Mouse (Mus musculus) right cerebral cortex, postnatal 36 days (tissue): ENCODE results near the gene Gda.

Experiments used
- DNase-seq, 2 experiments: peaks; one replicate each; pipeline ENCODE4 v3.0.0; 2022; ENCODE audit warnings: low spot score in 2 of 2, mixed read lengths in 1 of 2

Gene Gda

GRCm38 (mm10) chr19:21473345-21473744 is at the start of gene Gda:
Gda (minus strand) TSS chr19:21473445.
- DNase-seq = no peak

- no peak for DNase-seq
These were observed 47.0 kb upstream of the Gda start for GRCm38 (mm10) chr19:21520280-21520679.

GRCm38 (mm10) chr19:21510116-21510515 is 36.9 kb upstream of the Gda start:
- no peak for DNase-seq

- no peak for DNase-seq
These were observed 34.5 kb upstream of the Gda start for GRCm38 (mm10) chr19:21507561-21508232.

- DNase-seq = no peak
These were observed 33.9 kb upstream of the Gda start for GRCm38 (mm10) chr19:21507133-21507532.

GRCm38 (mm10) chr19:21504716-21505115 is 31.5 kb upstream of the Gda start:
- no peak for DNase-seq

- no peak for DNase-seq
These were observed 26.2 kb upstream of the Gda start for GRCm38 (mm10) chr19:21499394-21499983.

- no peak for DNase-seq
These were observed 22.6 kb upstream of the Gda start for GRCm38 (mm10) chr19:21495817-21496216.

- no peak for DNase-seq
These were observed 20.7 kb upstream of the Gda start for GRCm38 (mm10) chr19:21493807-21494521.

GRCm38 (mm10) chr19:21491391-21491790 is 18.1 kb upstream of the Gda start:
- DNase-seq = no peak

- DNase-seq = no peak
These were observed 14.1 kb upstream of the Gda start for GRCm38 (mm10) chr19:21487124-21487944.

GRCm38 (mm10) chr19:21482096-21482495 is 8.9 kb upstream of the Gda start:
- DNase-seq = no peak

- DNase-seq = no peak
These were observed 7.8 kb upstream of the Gda start for GRCm38 (mm10) chr19:21481031-21481430.

- no peak for DNase-seq
These were observed 6.8 kb upstream of the Gda start for GRCm38 (mm10) chr19:21480053-21480419.

- DNase-seq = peak; percentile 6 to 7
These were observed 6.2 kb upstream of the Gda start for GRCm38 (mm10) chr19:21479183-21480052.

- no peak for DNase-seq
These were observed 5.3 kb upstream of the Gda start for GRCm38 (mm10) chr19:21478538-21478937.

- peak; percentile 36 to 55 for DNase-seq
These were observed 4.5 kb upstream of the Gda start for GRCm38 (mm10) chr19:21477780-21478179.

- no peak for DNase-seq
These were observed 3.5 kb upstream of the Gda start for GRCm38 (mm10) chr19:21476782-21477181.

GRCm38 (mm10) chr19:21472121-21472780 is 994 bp downstream of the Gda start:
- DNase-seq = peak; percentile 77 to 86

GRCm38 (mm10) chr19:21461221-21461960 is 11.9 kb downstream of the Gda start:
- no peak for DNase-seq
